Mouse (Mus musculus) embryo, embryonic 11 days (tissue): ENCODE measurements around the gene Lrrc25.

Experiments used
- DNase-seq: peaks from one replicate; pipeline ENCODE4 v3.0.0-alpha.2; 2015

The Lrrc25 gene

DNA sequence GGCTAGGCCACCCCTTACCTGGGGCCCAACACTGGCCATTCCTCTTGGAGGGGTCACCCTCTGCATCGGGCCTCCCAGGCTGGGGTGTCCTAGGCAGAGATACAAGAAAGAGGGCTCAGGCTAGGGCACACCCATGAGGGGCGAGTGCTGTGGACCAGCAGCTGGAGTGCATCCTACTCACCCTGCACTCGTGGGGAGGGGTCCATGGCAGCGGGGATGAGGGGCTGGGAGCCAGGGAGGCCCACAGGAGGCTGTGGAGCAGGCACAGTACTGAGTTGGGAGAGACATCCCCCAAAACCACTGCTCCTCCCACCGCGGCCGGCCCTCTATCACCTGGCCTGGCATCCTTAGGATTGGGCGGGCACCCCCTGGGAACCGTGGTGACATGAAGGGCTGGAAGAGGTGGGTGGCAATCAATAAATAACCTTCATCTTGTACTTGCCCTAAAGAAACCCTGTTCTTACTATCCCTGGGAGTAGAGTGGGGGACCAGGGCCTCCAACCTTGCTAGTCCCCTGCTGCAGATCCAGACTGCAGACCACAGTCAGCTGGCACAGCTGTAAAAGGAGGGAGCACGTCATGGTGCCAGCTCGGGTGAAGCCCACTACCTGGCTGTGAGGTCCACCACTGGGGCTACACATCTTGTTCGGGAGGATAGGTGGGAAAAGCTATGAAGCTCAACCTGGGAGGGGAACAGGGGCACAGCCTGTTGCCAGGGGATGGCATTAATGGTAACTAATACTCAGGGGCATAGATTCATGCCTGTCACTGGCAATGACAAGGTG, 16.3 kb upstream of the Lrrc25 start:
- no peak for DNase-seq

DNA sequence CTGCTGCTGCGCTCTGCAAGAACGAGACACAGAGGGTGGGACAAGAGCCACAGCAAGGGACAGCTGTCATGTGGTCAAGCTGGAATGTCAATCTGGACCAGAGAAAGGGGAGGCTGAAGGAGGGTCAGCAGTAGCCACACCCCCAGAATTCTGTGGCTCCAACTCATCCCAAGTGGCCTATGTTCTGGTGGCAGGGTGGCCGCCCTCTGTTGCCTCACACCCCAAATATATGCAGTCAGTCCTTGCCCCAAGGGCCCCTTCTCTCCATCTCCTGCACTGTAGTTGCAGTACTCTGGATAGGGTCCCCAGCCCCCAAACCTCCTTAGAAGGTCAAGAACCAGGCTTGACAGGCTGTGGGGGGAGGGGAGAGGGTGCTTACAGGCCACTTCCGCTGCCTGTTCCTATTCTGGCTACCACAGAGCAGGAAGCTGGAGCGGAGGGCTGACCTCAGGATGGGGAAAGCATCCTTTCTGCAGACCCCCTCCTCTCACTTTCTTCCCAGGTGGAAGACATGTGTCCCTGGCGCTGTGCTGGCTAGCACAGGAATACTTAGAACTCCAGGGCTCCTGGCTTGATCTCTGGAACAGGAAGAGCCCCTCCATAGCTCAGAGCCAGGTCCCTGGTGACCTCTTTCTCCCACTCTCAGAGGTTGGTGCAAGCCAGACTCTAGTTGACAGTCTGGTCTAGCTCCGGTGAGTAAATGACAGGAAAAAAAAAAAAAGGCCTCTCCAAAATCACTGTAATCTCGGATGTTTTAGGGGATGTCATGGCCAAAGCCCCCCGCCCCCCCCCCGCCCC, 15.3 kb upstream of the Lrrc25 start:
- DNase-seq, result peak; percentile 81

DNA sequence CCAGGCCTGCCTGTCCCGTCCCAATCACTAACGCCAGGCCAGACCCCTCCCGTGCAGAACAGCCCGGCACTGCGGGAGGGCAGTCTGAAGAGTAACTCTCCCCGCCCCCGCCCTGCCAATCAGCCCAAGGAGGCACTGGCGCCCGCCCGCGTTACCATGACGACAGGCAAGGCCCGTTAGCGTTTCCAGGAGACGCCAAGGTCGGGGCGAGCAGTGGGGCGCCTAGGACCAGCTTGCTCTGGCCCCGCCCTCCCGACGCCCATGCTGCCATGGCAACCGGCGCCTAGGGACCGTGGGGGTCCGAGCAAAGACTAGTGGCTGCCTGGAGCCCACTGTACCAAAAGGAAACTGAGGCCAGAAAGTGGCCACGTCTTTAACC, 14.7 kb upstream of the Lrrc25 start:
- peak; percentile 98 for DNase-seq

DNA sequence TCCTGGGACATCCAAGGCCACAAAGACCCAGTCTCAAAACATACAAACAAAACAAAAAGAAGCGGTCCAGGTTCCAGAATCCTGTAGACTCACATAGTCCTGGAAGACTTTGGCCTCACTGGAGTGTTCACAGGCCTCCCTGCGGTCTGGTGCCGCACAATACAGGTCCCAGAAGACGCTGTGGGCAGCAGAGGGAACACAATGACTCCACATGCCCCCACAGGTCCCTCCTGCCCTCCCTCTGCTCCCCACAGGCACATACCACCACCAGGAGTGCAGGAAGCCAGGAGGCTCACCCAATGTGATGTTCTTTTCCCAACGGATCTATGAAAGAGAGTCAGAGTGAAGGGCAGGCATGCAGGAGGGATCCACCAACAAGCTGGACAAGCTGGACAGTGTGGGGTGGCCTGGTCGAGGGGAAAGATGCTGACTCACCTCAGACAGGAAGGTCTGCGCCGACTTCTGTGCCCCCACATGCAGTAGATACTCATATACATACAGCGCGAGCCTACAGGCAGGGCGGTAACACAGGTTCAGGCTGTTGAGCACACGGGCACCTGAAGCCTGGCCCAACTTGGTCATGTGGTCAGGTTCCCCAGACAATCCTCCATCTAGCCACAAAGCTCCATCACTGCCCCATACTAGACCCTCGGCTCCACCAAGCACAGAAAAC, 13.7 kb upstream of the Lrrc25 start:
- DNase-seq, result no peak

DNA sequence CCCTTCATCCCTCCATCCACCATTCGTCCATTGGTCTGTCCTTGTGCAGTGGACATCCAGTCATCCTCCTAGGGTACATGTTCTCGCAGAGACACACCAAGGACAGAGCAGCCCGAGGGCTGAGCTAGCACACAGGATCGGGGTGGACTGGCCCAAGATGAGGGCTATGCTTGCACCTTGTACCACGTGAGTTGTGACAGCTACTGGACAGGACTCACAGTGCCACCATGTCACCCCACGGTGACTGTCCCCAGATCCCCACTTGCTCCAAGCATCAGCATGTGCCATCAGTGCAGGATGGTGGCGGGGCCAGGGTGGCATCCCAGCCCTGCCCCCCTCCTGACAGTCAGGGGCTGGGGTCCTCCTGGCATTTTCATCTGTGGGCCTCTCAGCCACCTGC, 11.4 kb upstream of the Lrrc25 start:
- DNase-seq, result no peak

DNA sequence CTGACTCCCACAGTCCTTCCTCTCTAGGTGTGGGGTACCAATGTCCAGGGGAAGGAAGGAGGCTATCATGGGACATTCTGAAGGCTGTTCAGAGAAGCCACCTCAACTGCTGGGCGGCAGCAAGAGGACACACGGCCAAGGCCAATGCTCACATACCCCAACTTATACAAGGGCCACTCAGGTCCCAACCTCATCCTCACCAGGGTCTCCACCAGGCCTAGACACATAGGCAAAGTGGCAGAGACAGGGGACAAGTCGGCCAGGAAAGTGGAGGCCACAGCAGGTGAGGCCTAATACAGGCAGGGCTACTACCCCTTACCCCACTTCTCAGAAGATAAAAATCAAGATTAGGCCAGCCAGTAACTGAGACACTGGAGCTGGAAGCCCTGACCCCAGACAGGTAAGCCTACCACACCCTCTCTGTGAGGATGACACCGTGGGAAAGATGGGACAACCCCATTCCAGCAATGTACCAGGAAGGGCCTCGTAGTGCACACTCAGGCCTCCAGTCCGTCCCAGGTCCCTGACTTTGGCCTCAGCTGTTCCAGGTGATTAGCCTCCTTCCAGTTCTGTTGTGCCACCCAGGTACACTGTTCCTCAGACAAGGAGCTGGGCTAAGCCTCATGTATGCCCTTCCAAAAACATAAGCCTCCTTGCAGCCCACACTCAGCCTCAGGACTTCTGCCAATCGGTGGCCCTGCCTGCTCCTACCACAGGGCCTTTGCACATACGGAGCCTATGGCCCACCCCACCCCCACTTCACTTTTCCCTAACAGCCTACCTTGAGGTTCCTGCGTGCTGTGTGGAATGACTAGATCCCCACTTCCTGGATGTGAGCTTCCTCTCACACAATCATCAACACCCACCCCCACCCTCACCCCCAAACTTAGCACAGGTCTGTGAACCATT, 9.8 kb upstream of the Lrrc25 start:
- no peak for DNase-seq

DNA sequence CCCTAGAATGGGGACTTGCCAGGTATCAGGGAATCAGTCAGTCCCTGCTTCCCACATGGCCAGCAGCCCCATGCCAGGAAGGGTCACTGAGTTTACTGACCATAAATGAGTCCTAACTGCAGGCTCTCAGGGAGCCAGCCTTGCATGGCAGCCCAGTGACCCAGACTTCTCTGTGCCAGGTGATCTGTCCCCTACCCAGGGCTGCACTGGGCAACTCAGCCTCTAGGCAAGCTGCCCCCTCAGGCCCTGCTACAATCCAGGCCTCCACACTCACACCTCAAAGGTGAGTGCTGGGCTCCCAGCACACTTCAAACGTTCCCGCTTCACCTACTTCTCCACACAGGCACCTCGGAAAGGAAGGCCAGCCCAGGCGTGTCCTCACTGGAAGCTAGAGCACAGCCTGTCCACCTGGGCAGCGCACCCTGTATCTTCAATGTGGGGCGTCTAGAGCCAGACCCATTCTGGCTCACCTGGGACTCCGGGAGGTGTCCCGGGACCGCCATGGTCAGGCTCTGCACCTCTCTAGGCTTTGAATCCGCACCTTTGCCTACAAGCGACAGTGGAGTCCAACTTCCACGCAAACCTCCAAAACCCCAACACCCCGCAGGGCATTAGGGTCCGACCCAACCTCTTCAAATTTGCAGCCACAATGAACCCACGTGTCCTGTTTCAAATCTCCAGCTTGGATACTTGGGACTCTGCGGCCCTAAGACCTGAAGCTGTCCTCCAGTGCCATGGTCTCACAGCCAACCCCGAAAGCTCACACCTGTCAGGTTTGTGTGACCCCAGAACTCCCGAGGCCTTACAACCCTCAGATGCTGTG, 9.0 kb upstream of the Lrrc25 start:
- DNase-seq, result no peak

DNA sequence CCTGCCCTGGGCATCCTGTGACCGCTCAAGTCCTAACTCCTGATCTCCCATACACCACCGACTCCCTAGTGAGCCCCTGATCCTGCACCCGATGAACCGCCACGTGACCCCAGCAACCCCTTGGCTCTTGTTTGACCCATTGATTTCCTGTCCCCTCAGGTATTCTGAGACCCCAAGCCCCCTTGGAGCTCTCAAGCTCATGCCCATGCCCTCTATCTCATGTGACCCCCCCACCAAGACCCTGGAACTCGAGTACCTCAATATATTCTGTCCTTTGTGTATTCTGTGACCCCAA, 8.4 kb upstream of the Lrrc25 start:
- no peak for DNase-seq

DNA sequence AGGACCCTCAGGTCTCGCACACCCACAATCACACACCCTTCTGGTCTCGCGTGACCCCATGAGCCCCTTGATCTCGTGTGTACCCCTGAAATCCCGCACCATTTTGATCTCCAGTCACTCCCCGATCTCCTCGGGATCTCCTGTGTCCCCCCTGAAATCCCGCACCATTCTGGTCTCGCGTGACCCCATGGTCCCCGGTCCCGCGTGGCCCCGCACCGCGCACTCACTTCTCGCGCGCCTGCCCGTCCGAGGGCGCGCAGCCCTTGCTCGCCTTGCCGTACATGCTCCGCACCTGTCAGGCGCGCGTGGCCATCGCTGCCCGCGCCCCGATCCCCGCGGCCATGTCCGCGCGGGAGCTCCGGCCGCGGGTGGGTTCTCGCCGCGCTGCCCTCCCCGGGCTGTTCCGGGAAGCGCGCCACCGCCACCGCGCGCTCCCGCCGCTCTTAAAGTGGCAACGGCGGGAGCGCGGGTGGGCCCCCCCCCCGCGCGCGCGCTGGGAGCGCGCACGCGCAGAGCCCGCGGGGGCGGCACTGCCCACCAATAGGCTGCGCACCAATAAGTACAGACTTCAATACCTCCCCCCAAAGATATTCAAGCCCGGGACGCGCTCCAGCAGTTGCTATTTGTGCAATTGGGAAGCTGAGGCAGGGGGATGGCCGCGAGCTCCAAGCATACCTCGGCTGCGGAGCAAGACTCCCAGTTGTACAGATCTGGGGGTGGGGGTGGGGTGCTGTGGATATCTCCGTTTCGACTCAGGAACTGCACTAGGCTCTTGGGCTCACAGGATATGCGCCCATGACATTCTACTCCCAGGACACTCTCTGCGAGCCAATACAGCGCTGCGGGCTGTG, 7.8 kb upstream of the Lrrc25 start:
- DNase-seq, result peak; percentile 81

DNA sequence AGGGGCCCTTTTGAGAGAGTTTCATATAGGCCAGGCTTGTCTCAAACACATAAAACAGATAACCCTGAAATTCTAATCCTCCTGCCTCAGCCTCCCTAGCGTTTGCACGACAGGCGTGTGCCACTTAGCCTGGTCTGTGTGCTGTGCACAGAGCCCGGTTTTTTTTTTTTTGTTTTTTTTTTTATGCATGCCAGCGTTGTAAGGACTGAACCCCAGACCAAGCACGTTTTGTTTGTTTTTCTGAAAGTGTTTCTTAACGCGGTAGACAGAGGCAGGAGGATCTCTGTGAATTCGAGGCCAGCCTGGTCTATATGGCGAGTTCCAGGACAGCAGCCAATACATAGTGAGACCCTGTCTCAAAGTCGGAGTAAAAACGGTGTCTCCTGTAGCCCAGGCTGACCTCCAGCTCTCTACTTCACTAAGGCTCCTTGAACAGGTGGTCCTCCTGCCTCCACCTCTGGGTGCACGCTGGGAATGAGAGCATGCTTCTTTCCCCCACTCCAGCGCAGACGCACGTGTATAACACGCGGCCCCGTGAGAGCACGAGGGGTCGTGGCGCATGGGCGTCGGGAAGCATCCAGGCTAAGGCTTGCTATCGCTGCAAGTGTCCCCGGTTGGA, 7.1 kb upstream of the Lrrc25 start, which contains the start of gene Ssbp4:
Gene Ssbp4 (minus strand): TSS at position 124 of the 619 bp plus-strand sequence.
- no peak for DNase-seq

DNA sequence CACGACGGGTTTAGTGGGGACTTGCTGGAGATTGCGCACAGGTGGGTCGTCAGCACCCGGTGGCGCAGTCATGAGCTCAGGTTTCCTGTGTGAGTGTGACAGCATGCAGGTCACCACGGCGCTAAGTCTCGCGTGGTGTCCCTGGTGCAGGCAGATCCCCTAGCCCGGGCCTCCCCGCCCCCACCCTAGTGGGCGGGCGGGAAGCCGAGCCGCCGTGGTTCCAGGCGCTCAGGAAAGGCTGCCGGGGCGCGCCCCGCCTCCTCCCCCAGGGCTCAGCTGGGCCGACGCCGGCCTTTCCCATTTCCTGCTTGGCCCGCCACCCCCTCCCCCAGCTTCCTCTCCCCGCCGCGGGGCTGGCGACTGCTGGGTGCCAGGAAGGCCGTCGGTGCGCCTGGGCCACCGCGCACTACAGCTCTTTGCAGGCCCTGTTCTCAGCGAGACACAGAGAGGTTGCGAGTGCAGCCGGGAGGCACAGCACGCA, 6.5 kb upstream of the Lrrc25 start:
- DNase-seq, result peak; percentile 93

DNA sequence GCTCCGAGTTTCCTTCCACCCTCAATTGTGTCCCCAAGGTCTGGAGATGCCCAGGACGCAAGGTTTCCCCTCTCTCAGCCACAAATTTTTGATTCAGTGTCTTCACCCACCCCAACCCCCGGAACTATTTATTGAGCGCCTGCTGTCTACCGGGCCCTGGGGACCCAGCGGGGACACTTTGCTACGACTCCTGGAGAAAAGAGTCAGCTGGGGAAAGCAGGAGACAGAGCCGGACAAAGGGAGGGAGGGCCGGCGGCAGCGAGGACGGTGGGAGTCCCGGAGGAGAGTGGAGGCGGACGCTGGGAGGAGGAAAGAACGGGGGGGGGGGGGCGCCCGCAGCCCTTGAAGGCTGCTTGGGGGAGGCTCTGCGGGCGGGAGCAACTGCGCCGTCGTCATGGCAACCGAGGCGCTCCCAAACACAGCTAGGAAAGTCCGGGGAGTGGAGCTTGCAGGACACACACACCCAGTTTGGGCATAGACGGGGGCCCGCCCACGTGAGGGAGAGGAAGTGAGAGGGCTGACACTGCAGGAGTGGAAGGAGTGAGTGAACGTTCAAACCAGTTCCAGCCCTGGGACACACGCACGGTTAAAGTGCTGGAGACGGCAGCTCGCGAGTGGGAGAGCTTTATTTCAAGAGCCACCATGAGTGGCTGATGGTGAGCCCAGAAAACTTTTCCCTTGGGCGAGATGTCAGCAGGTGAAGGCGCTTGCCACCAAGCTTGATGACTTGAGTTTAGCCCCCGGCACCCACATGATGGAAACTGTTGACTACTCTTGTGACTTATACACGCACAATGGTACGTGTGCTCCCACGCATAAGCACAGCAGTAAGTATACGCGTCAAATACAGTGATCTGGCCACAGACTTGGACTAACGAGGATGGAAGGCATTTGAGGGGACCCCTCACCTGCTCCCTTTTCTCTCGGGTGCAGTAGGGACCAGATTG, 5.8 kb upstream of the Lrrc25 start:
- DNase-seq, result peak; percentile 93

DNA sequence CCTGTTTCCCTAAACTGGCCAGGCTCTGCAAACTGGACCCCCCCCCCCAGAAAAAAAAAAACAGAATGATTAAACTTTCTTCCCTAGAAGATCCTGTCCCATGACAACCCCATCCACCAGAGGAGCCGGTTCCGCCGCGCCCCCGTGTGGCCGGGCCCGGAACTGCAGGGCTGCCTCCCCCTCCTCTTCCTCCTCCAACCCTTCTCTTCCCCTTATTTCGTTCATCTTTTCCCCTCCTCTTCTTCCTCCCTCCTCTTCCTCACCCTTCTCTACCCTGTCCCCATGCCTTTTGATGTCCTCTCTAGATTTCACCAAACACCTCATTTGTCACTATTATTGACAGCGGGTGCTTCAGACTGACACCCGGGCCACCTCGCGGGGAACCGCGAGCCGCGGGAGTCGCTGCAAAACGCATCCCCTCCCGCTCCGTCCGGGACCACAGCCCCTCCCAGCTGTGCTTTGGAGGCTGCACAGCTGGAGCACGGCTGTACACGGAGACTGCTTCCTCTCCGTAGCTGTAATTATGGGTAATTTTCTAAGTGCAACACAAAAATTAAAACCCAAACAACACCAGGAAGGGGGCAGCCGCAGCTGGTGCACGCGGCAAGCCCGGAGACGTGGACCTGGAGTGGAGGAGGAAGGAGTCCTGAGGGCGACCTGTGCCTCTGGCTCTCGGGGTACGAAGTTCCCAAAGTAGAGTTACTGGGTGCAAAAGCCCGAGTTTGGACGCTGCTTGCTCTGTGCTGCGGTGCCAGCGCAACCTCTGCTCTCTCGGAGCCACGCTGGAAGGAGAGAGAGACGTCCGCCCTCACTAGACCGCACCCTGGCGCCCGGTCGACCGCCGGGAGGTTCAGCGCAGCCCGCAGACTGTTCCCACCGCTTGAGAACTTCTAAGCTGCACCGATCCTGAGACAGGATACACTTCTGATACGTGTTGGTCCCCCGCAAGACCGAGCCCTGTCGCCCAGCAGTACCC, 4.9 kb upstream of the Lrrc25 start:
- peak; percentile 71 for DNase-seq

DNA sequence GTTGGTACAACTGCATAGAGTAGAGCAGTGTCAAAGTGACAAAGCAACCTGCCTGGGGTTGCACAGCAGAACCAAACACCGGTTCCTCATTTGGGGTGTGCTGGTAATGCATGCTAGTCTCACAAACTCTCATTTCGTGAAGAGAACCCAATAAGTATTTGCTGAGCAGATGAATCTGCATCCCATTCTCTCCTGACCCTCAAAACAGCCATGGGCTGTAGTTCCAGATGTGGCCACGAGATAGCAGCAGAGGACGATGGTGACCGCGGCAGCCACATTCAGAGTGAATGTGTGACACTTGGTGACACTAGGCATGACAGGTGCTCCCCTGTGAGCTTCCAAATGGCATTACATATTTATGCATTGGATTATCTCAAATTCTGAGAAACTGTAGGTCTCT, 4.1 kb upstream of the Lrrc25 start:
- DNase-seq, result peak; percentile 88

DNA sequence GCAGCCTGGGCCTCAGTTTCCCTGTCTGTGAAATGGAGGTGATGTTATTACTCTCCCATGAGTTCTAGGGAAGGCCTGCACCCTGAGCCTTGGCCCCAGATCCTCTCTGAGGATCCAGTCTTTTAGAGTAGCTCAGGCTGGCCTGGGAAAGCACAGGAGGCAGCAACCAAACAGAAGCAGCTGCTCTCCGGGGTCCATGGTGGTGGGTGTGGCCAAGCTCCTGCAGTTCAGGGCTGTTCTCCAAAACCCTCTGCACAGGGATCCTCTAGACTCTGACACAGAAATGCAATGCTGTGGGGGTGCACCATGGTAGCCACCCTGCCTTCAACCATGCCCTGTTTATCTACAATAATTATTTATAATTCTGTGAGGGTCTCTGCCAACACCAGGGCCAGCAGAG, 2.2 kb upstream of the Lrrc25 start:
- no peak for DNase-seq

DNA sequence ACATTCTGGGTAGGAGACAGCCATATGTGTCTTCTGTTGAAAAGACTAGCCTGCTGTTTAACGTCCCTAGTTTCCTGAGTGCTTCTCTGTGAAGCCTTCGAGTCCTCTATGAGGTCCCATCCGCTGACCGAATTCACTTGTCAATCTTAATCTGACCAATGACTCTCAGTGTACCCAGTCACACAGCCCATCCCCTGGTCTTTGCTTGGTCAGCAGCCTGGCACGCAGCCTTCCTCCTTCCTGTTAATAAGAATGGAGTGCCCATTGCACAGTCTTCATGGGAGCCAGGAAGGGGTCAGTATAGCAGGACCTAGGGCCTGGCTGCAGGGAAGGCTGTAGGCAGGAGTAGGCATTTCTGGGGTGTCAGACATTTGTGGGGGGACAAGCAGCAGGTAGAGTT, 1.5 kb upstream of the Lrrc25 start:
- no peak for DNase-seq

DNA sequence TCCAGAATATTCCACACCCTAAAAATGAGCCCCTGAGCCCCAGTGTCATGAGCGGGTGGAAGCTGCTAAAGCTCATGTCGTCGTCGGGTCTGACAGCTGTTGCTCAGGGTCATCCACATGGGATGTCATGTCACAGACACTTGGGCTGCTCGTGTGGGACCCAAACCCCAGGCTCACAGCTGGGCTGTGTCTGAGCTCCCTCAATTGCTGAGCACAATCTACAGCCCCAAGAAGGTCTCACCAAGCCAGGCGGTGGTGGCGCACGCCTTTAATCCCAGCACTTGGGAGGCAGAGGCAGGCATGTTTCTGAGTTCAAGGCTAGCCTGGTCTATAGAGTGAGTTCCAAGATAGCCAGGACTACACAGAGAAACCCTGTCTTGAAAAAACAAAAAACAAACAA, 674 bp upstream of the Lrrc25 start:
- DNase-seq, result no peak

DNA sequence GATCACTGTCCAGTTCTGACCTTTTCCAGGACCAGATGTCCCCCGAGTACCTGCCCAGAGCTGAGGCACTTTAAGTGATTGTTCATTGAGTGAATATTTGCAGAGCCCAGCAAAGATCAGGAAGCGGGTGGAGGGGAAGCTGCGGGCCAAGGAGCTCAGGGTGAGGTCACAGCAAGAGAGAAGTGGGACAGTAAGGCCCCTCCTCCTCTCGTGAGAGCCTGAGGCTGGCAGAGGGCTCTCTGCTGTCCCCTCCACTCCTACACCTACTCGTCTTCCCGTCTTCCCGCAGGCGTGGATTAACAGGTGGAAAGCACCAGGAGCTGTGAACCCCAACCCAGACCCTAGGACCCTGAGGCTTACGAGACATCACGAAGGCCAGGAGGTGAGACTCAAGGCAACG, 690 bp downstream of the Lrrc25 start:
- DNase-seq, result no peak
